15 mouse cellular contexts compared by ENCODE assay signal in the genomic region with DNA sequence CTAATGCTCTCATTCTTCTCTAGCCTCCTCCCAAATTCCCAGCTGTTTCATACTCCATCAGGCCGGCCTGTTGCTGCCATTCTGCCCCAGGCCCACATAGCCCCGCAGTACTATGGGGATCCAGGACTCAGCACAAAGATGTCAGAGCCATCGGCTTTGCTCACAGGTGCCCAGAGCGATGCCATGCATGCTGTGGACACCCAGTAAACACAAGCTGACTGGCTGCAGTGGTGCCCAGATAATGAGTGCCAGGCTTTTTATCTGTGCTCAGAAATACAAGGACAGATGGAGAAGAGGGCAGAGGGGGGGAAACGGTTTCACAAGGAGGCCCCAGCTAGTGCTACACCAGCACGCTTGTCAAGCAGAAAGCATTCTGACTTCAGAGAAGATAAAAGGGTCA.
DNase-seq lines count a peak whose midpoint lies in the region; TF ChIP-seq lines count a peak whose summit lies in the region.
"Had no signal": no experiment of that assay in that cellular context is flagged by ENCODE, and none has a peak within 500 bp of the region (broad histone marks: within the 10 kb centered on the region; RNA-seq: fewer than 3 reads in every experiment).

No protein-coding gene starts in this region.

- no peaks in the 10 kb centered on the region for H3K36me3 ChIP-seq in thymus, adult 2 months (ENCODE audit: control insufficient read depth, insufficient read depth, low read length)
- H3K36me3 ChIP-seq: forebrain, embryonic 15.5 days; heart, embryonic 15.5 days had no signal

- no peak for TF ChIP-seq POLR2A in cerebellum, adult 2 months (IDR thresholded peaks at IDR 0.05; ENCODE audit: borderline replicate concordance, insufficient read depth, low read length)
- TF ChIP-seq POLR2A in cortical plate, adult 2 months (IDR thresholded peaks at IDR 0.05; ENCODE audit: extremely low read depth, insufficient read depth, low read length), result no peak
- no peak for TF ChIP-seq POLR2A in thymus, adult 2 months (IDR thresholded peaks at IDR 0.05; ENCODE audit: control insufficient read depth, extremely low read depth, insufficient read depth, low read length, poor library complexity)

- 7% methylated on average over 6 of the region's 6 CpGs for WGBS in cerebellum, adult 2 months
- 81% methylated on average over 6 of the region's 6 CpGs for WGBS in thymus, adult 2 months

- TF ChIP-seq CTCF in cerebellum, adult 2 months (IDR thresholded peaks at IDR 0.05; ENCODE audit: borderline replicate concordance, insufficient read depth, low read depth, low read length), result no peak
- TF ChIP-seq CTCF in cortical plate, adult 2 months (IDR thresholded peaks at IDR 0.05; ENCODE audit: extremely low read depth, insufficient read depth, low read length), result no peak
- no peak for TF ChIP-seq CTCF in thymus, adult 2 months (IDR thresholded peaks at IDR 0.05; ENCODE audit: borderline replicate concordance, control insufficient read depth, extremely low read depth, insufficient read depth, low read length, poor library complexity)

- intact Hi-C loops in left cerebral cortex, postnatal 4 days (cut with DNase I), result no loop called here

- peak overlapping the region; percentile 86 for H3K27ac ChIP-seq in cerebellum, adult 2 months (ENCODE audit: insufficient read depth, low read length)
- peak overlapping the region; percentile 32; the same call in 1 of the 2 replicates for H3K27ac ChIP-seq in cortical plate, adult 2 months (ENCODE audit: insufficient read depth, low read length)
- no peak overlapping the region for H3K27ac ChIP-seq in thymus, adult 2 months (ENCODE audit: control insufficient read depth, insufficient read depth, low read length)
- H3K27ac ChIP-seq: forebrain, embryonic 15.5 days; heart, embryonic 15.5 days had no signal

- H3K27me3 ChIP-seq in cerebellum, adult 2 months (ENCODE audit: control insufficient read depth, insufficient read depth, low read length), result no peaks in the 10 kb centered on the region
- no peaks in the 10 kb centered on the region for H3K27me3 ChIP-seq in thymus, adult 2 months (ENCODE audit: control insufficient read depth, insufficient read depth, low read length)
- H3K27me3 ChIP-seq: forebrain, embryonic 15.5 days; heart, embryonic 15.5 days had no signal

- peaks cover 29% of the 10 kb centered on the region for H3K4me1 ChIP-seq in cerebellum, adult 2 months (ENCODE audit: control insufficient read depth, insufficient read depth, low read length)
- no peaks in the 10 kb centered on the region for H3K4me1 ChIP-seq in cortical plate, adult 2 months (ENCODE audit: control insufficient read depth, insufficient read depth, low read length)
- H3K4me1 ChIP-seq in thymus, adult 2 months (replicated peaks; ENCODE audit: control insufficient read depth, insufficient read depth, low read length), result no peaks in the 10 kb centered on the region
- H3K4me1 ChIP-seq: forebrain, embryonic 15.5 days; heart, embryonic 15.5 days had no signal

- DNase-seq in adrenal gland, adult (ENCODE audit: inconsistent age in 2 of 2, low spot score in 1 of 2), result peak; percentile 37 to 61
- DNase-seq in adrenal gland, adult 18-20 months (ENCODE audit: low spot score in 2 of 2), result no peak
- DNase-seq in left cerebral cortex, postnatal 4 days, result peak; percentile 46
- no peak for DNase-seq in left cerebral cortex, adult 11 months (ENCODE audit: low spot score)
- DNase-seq in cerebellum, adult 2 months, result peak; percentile 84 to 93
- no peak for DNase-seq in layer of hippocampus, postnatal 10 days (ENCODE audit: low spot score in 2 of 2)
- DNase-seq in thymus, adult 2 months, result no peak
- DNase-seq: heart, adult 18-20 months; kidney, adult 9 months; liver; liver, postnatal 0 days; lung, postnatal 14 days had no signal

- H3K4me3 ChIP-seq in cerebellum, adult 2 months (replicated peaks; ENCODE audit: insufficient read depth, low read depth, low read length), result no peak overlapping the region
- no peak overlapping the region for H3K4me3 ChIP-seq in cortical plate, adult 2 months (ENCODE audit: insufficient read depth, low read length)
- no peak overlapping the region for H3K4me3 ChIP-seq in thymus, adult 2 months (ENCODE audit: control insufficient read depth, insufficient read depth, low read length)
- H3K4me3 ChIP-seq: forebrain, embryonic 15.5 days; heart, embryonic 15.5 days had no signal

Comparison
In these comparisons a context has a peak if more than half of its experiments do, and no peak if none do; other contexts are left out.
1. DNase-seq: peak in adrenal gland, adult (2 of 2), left cerebral cortex, postnatal 4 days (single experiment) and cerebellum, adult 2 months (2 of 2); none in adrenal gland, adult 18-20 months (0 of 2), left cerebral cortex, adult 11 months (single experiment), layer of hippocampus, postnatal 10 days (0 of 2) and thymus, adult 2 months (single experiment).